ENCODE assay signal across 8 mouse cellular contexts in genomic region chr5:102843934-102844709, GRCm38 (mm10).
DNase-seq lines count a peak whose midpoint lies in the region; ATAC-seq and TF ChIP-seq lines count a peak whose summit lies in the region.

No protein-coding gene starts in this region.

- H3K27ac ChIP-seq in lung, embryonic 15.5 days: 0 out of 2 replicates have a peak overlapping the region, but pooled peaks have one; percentile 29
- no peak overlapping the region for H3K27ac ChIP-seq in lung, postnatal 0 days (ENCODE audit: low read length)
- peak overlapping the region; percentile 84 for H3K27ac ChIP-seq in kidney, adult 2 months (ENCODE audit: insufficient read depth, low read depth, low read length)
- H3K27ac ChIP-seq in liver, embryonic 12.5 days: no peak overlapping the region
- H3K27ac ChIP-seq in stomach, postnatal 0 days (replicated peaks): no peak overlapping the region

- no peak for TF ChIP-seq EP300 in lung, postnatal 0 days (IDR thresholded peaks at IDR 0.05)
- TF ChIP-seq EP300 in stomach, postnatal 0 days (optimal IDR thresholded peaks at IDR 0.05): no peak

- H3K27me3 ChIP-seq in lung, embryonic 15.5 days: no peaks in the 10 kb centered on the region
- H3K27me3 ChIP-seq in lung, postnatal 0 days (replicated peaks; ENCODE audit: insufficient read depth, low read length): no peaks in the 10 kb centered on the region
- H3K27me3 ChIP-seq in kidney, adult 2 months (replicated peaks; ENCODE audit: control insufficient read depth, insufficient read depth, low read length): no peaks in the 10 kb centered on the region
- H3K27me3 ChIP-seq in liver, embryonic 12.5 days (replicated peaks): no peaks in the 10 kb centered on the region
- no peaks in the 10 kb centered on the region for H3K27me3 ChIP-seq in stomach, postnatal 0 days (ENCODE audit: control insufficient read depth, insufficient read depth, low read length)

- peak overlapping the region; percentile 73; the same call in 1 of the 2 replicates for H3K4me2 ChIP-seq in lung, embryonic 15.5 days
- H3K4me2 ChIP-seq in lung, postnatal 0 days (replicated peaks; ENCODE audit: low read depth, low read length): no peak overlapping the region
- H3K4me2 ChIP-seq in liver, embryonic 12.5 days: no peak overlapping the region; the same call in 1 of the 2 replicates
- H3K4me2 ChIP-seq in stomach, postnatal 0 days (replicated peaks; ENCODE audit: low read depth): no peak overlapping the region

- TF ChIP-seq CTCF in lung, postnatal 0 days (IDR thresholded peaks at IDR 0.05): no peak
- no peak for TF ChIP-seq CTCF in kidney, adult 2 months (conservative IDR thresholded peaks at IDR 0.05; ENCODE audit: insufficient read depth, insufficient read length, low read depth, low read length)
- no peak for TF ChIP-seq CTCF in stomach, postnatal 0 days (IDR thresholded peaks at IDR 0.05; ENCODE audit: low read depth)

- peak; percentile 36 for ATAC-seq in lung, embryonic 15.5 days (ENCODE audit: borderline replicate concordance, extremely low read depth, low FRiP score, low TSS enrichment)
- no peak for ATAC-seq in lung, postnatal 0 days
- ATAC-seq in liver, embryonic 12.5 days: peak; percentile 75
- peak; percentile 48 for ATAC-seq in stomach, postnatal 0 days (ENCODE audit: low FRiP score, low TSS enrichment)
- ATAC-seq in erythroblast, adult 5-6 weeks (replicated peaks; ENCODE audit: low FRiP score, poor library complexity, severe bottlenecking): no peak

- no peak overlapping the region for H3K4me3 ChIP-seq in lung, embryonic 15.5 days
- no peak overlapping the region for H3K4me3 ChIP-seq in lung, postnatal 0 days (ENCODE audit: low read depth, low read length)
- no peak overlapping the region for H3K4me3 ChIP-seq in kidney, adult 2 months (ENCODE audit: insufficient read depth, low read depth, low read length)
- H3K4me3 ChIP-seq in liver, embryonic 12.5 days: no peak overlapping the region
- H3K4me3 ChIP-seq in stomach, postnatal 0 days (ENCODE audit: low read depth, low read length): no peak overlapping the region

- WGBS in lung, embryonic 15.5 days: 25% methylated on average over 5 of the region's 5 CpGs
- 33% methylated on average over 5 of the region's 5 CpGs for WGBS in lung, postnatal 0 days
- 31% methylated on average over 5 of the region's 5 CpGs for WGBS in kidney, adult 2 months
- WGBS in liver, embryonic 12.5 days (ENCODE audit: insufficient replicate concordance): 48% methylated on average over 5 of the region's 5 CpGs
- 30% methylated on average over 5 of the region's 5 CpGs for WGBS in stomach, postnatal 0 days

- H3K4me1 ChIP-seq in lung, embryonic 15.5 days: peaks cover 31% of the 10 kb centered on the region
- no peaks in the 10 kb centered on the region for H3K4me1 ChIP-seq in lung, postnatal 0 days (ENCODE audit: insufficient read depth, low read depth, low read length)
- peaks cover 35% of the 10 kb centered on the region for H3K4me1 ChIP-seq in kidney, adult 2 months (ENCODE audit: control insufficient read depth, insufficient read depth, low read length)
- no peaks in the 10 kb centered on the region for H3K4me1 ChIP-seq in liver, embryonic 12.5 days
- H3K4me1 ChIP-seq in stomach, postnatal 0 days (replicated peaks; ENCODE audit: control insufficient read depth, insufficient read depth): no peaks in the 10 kb centered on the region; the same call in 1 of the 2 replicates

- no peaks in the 10 kb centered on the region for H3K9me3 ChIP-seq in lung, embryonic 15.5 days
- H3K9me3 ChIP-seq in lung, postnatal 0 days (ENCODE audit: low read length): no peaks in the 10 kb centered on the region
- no peaks in the 10 kb centered on the region for H3K9me3 ChIP-seq in liver, embryonic 12.5 days (replicated peaks)
- no peaks in the 10 kb centered on the region for H3K9me3 ChIP-seq in stomach, postnatal 0 days (ENCODE audit: control insufficient read depth, low read length)

- TF ChIP-seq POLR2A in kidney, adult 2 months (IDR thresholded peaks at IDR 0.05; ENCODE audit: low read depth, low read length): no peak

- no peaks in the 10 kb centered on the region for H3K36me3 ChIP-seq in lung, embryonic 15.5 days
- H3K36me3 ChIP-seq in lung, postnatal 0 days (ENCODE audit: insufficient read depth, low read length): no peaks in the 10 kb centered on the region
- peaks cover 2% of the 10 kb centered on the region; the same call in 1 of the 2 replicates for H3K36me3 ChIP-seq in kidney, adult 2 months (ENCODE audit: control insufficient read depth, insufficient read depth, low read length)
- H3K36me3 ChIP-seq in liver, embryonic 12.5 days: no peaks in the 10 kb centered on the region
- H3K36me3 ChIP-seq in stomach, postnatal 0 days (ENCODE audit: control insufficient read depth, insufficient read depth, low read length): no peaks in the 10 kb centered on the region

- no peak overlapping the region for H3K9ac ChIP-seq in lung, embryonic 15.5 days
- H3K9ac ChIP-seq in lung, postnatal 0 days (replicated peaks; ENCODE audit: low read depth): no peak overlapping the region
- no peak overlapping the region for H3K9ac ChIP-seq in liver, embryonic 12.5 days
- H3K9ac ChIP-seq in stomach, postnatal 0 days (ENCODE audit: low read length): no peak overlapping the region

- no peak for DNase-seq in lung, postnatal 0 days (ENCODE audit: low spot score)
- DNase-seq in kidney, adult 2 months: peak; percentile 96
- DNase-seq in stomach, postnatal 0 days (ENCODE audit: low spot score): peak; percentile 34
- no peak for DNase-seq in adrenal gland, postnatal 25 days
- no peak for DNase-seq in cerebellum, adult 8-10 months

Comparison
In these comparisons a context has a peak if more than half of its experiments do, and no peak if none do; other contexts are left out.
1. ATAC-seq: peak in lung, embryonic 15.5 days (single experiment), liver, embryonic 12.5 days (single experiment) and stomach, postnatal 0 days (single experiment); none in lung, postnatal 0 days (single experiment) and erythroblast, adult 5-6 weeks (single experiment).
2. H3K27ac ChIP-seq: peak in lung, embryonic 15.5 days (single experiment) and kidney, adult 2 months (single experiment); none in lung, postnatal 0 days (single experiment), liver, embryonic 12.5 days (single experiment) and stomach, postnatal 0 days (single experiment).
3. DNase-seq: peak in kidney, adult 2 months (single experiment) and stomach, postnatal 0 days (single experiment); none in lung, postnatal 0 days (single experiment), adrenal gland, postnatal 25 days (single experiment) and cerebellum, adult 8-10 months (single experiment).